8 mouse cellular contexts compared by ENCODE assay signal in the genomic region with DNA sequence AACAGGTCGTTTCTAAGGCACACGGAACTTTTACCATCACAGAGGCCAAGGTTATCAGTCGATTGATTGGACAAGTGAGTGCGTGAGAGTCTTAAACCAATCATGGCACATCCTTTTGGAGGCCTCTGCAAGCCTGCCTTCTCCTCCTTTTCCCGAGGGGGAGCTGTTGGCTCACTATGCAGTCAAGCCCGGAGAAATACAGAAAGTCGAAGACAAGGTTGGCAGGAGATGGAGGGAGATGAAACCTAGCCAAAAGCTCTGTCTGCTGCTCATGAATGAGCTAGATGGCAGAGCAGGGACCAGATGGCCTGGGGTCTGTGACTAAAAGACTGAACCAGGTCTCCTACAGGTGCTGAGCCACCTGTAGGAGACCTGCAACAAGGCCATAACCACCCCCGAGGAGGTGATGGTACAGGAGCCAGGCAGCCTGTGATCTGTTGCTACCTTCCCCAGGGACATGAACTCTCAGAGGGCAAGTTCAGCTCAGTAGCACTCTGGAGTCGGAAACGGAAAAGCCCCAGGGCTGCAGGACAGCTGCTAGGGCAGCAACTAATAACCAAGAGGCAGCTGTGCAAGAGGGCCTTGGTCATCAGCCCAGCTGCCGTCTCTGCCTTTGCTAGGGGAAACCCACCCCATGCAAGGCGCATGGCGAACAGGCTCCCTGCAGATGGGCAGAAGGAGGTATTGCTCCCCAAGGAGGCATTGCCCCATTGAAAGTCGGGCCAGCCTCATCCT.
DNase-seq lines count a peak whose midpoint lies in the region; TF ChIP-seq lines count a peak whose summit lies in the region.
"Had no signal": no experiment of that assay in that cellular context is flagged by ENCODE, and none has a peak within 500 bp of the region (broad histone marks: within the 10 kb centered on the region; RNA-seq: fewer than 3 reads in every experiment).

No protein-coding gene starts in this region.

- H3K4me3 ChIP-seq in CH12.LX (replicated peaks in 1 of 3; ENCODE audit: low read depth in 2 of 3, low read length in 2 of 3, poor library complexity in 1 of 3), result no peak overlapping the region
- H3K4me3 ChIP-seq: midbrain, embryonic 12.5 days had no signal

- H3K4me1 ChIP-seq in CH12.LX (ENCODE audit: control insufficient read depth in 1 of 2, insufficient read depth in 2 of 2), result peaks cover 3 to 18% of the 10 kb centered on the region in 2 experiments; a peak in 3 of 4 replicates

- H3K9ac ChIP-seq in CH12.LX (ENCODE audit: insufficient read depth, low read depth), result no peak overlapping the region
- H3K9ac ChIP-seq: midbrain, embryonic 12.5 days had no signal

- peak overlapping the region; percentile 41 for H3K4me2 ChIP-seq in CH12.LX (ENCODE audit: insufficient read depth, low read depth, poor library complexity, severe bottlenecking)
- H3K4me2 ChIP-seq: midbrain, embryonic 12.5 days had no signal

- peaks cover 20% of the 10 kb centered on the region for H3K27me3 ChIP-seq in CH12.LX (replicated peaks)
- H3K27me3 ChIP-seq: midbrain, embryonic 12.5 days had no signal

- peak; percentile 40 for TF ChIP-seq RAD21 in CH12.LX (IDR thresholded peaks at IDR 0.05; ENCODE audit: low read depth, low read length)

- no peak overlapping the region for H3K27ac ChIP-seq in CH12.LX (ENCODE audit: insufficient read depth, low read depth)
- H3K27ac ChIP-seq: midbrain, embryonic 12.5 days had no signal

- peak; percentile 66 for DNase-seq in 3T3-L1 (ENCODE audit: low read depth, low spot score)
- peak; percentile 90 for DNase-seq in CH12.LX (ENCODE audit: extremely low read depth)
- peak; percentile 49 to 81 for DNase-seq in cerebellum, postnatal 4 days (ENCODE audit: low spot score in 2 of 2)
- peak; percentile 75 for DNase-seq in heart, postnatal 4 days
- peak; percentile 60 to 85 for DNase-seq in layer of hippocampus, postnatal 14 days (ENCODE audit: low spot score in 2 of 2)
- DNase-seq in lung, postnatal 4 days, result peak; percentile 68 to 73
- no peak for DNase-seq in spleen, postnatal 10 days (ENCODE audit: low spot score in 2 of 2)

- TF ChIP-seq CTCF in CH12.LX (conservative IDR thresholded peaks at IDR 0.05 in 1 of 2, IDR thresholded peaks at IDR 0.05 in 1 of 2; ENCODE audit: low read depth in 2 of 2, low read length in 2 of 2), result peak; percentile 11 to 48; a peak in 2 of 4 replicates

- dilution Hi-C loops in CH12.LX (cut with MboI; ENCODE audit: extremely low pct_ligation_motif_present, extremely low pct_unique_long_range_greater_than_20kb, low sequenced_read_pairs), result no loop called here

- H3K36me3 ChIP-seq in CH12.LX (replicated peaks in 1 of 2; ENCODE audit: control insufficient read depth in 1 of 2, insufficient read depth in 1 of 2, low read length in 1 of 2), result peaks cover 6 to 28% of the 10 kb centered on the region in 2 experiments

- in situ Hi-C loops in CH12.LX (cut with MboI; ENCODE audit: low pct_ligation_motif_present, low pct_unique_long_range_greater_than_20kb, low sequenced_read_pairs), result no loop called here

- peaks cover 35% of the 10 kb centered on the region for H3K9me3 ChIP-seq in CH12.LX (replicated peaks; ENCODE audit: low read length)

- no peaks in the 10 kb centered on the region for H3K79me2 ChIP-seq in CH12.LX (replicated peaks; ENCODE audit: control insufficient read depth, extremely low read depth, insufficient read depth, poor library complexity, severe bottlenecking)

- TF ChIP-seq POLR2A in CH12.LX (IDR thresholded peaks at IDR 0.05; ENCODE audit: low read depth, low read length), result no peak

- peak; percentile 67 for TF ChIP-seq EP300 in CH12.LX (IDR thresholded peaks at IDR 0.05; ENCODE audit: low read length)

TF ChIP-seq in CH12.LX, 34 proteins besides CTCF, POLR2A, EP300 and RAD21:
- no peak for TF ChIP-seq MAZ (IDR thresholded peaks at IDR 0.05; ENCODE audit: low read depth, low read length)
- TF ChIP-seq ZC3H11A (IDR thresholded peaks at IDR 0.05; ENCODE audit: low read depth, low read length), result no peak
- TF ChIP-seq KAT2A (IDR thresholded peaks at IDR 0.05; ENCODE audit: insufficient replicate concordance, low read length), result no peak
- TF ChIP-seq TCF12 (IDR thresholded peaks at IDR 0.05; ENCODE audit: low read depth, low read length), result peak; percentile 98
- TF ChIP-seq SMC3 (IDR thresholded peaks at IDR 0.05; ENCODE audit: low read depth, low read length), result no peak; the same call in 1 of the 2 replicates
- peak; percentile 49 for TF ChIP-seq CHD2 (IDR thresholded peaks at IDR 0.05; ENCODE audit: low read length)
- TF ChIP-seq MEF2A (IDR thresholded peaks at IDR 0.05; ENCODE audit: borderline replicate concordance, low read depth, low read length), result peak; percentile 48; the same call in 1 of the 2 replicates
- peak; percentile 17; the same call in 1 of the 2 replicates for TF ChIP-seq MXI1 (IDR thresholded peaks at IDR 0.05; ENCODE audit: low read depth, low read length)
- no peak for TF ChIP-seq SIN3A (IDR thresholded peaks at IDR 0.05; ENCODE audit: low read length)
- TF ChIP-seq NRF1 (IDR thresholded peaks at IDR 0.05; ENCODE audit: low read depth, low read length), result peak; percentile 45
- peak; percentile 49; the same call in 1 of the 2 replicates for TF ChIP-seq RCOR1 (conservative IDR thresholded peaks at IDR 0.05; ENCODE audit: low read depth, low read length)
- no peak for TF ChIP-seq POLR2AphosphoS2 (IDR thresholded peaks at IDR 0.05; ENCODE audit: low read depth, low read length)
- no peak for TF ChIP-seq HCFC1 (IDR thresholded peaks at IDR 0.05; ENCODE audit: low read depth, low read length)
- TF ChIP-seq UBTF (IDR thresholded peaks at IDR 0.05; ENCODE audit: low read depth, low read length), result no peak
- no peak for TF ChIP-seq TBP (conservative IDR thresholded peaks at IDR 0.05; ENCODE audit: low read depth, low read length)
- peak; percentile 72 for TF ChIP-seq MAX (IDR thresholded peaks at IDR 0.05; ENCODE audit: low read length)
- TF ChIP-seq E2F4 (IDR thresholded peaks at IDR 0.05; ENCODE audit: insufficient replicate concordance, low read depth, low read length), result no peak
- TF ChIP-seq USF1 (IDR thresholded peaks at IDR 0.05; ENCODE audit: low read depth, low read length), result no peak
- no peak for TF ChIP-seq USF2 (conservative IDR thresholded peaks at IDR 0.05; ENCODE audit: low read depth, low read length)
- TF ChIP-seq NELFE (IDR thresholded peaks at IDR 0.05; ENCODE audit: low read depth, low read length), result no peak
- TF ChIP-seq PAX5 (IDR thresholded peaks at IDR 0.05; ENCODE audit: low read length), result no peak
- TF ChIP-seq ETS1 (conservative IDR thresholded peaks at IDR 0.05; ENCODE audit: low read depth, low read length), result peak; percentile 75
- TF ChIP-seq MYC (IDR thresholded peaks at IDR 0.05; ENCODE audit: low read depth, low read length), result 0 out of 2 replicates have a peak, but pooled peaks have one; percentile 59
- TF ChIP-seq BHLHE40 (IDR thresholded peaks at IDR 0.05; ENCODE audit: low read depth, low read length), result peak; percentile 46; the same call in 1 of the 2 replicates
- 0 out of 2 replicates have a peak, but pooled peaks have one; percentile 37 for TF ChIP-seq ELF1 (IDR thresholded peaks at IDR 0.05; ENCODE audit: low read depth, low read length)
- TF ChIP-seq ZKSCAN1 (IDR thresholded peaks at IDR 0.05; ENCODE audit: borderline replicate concordance, low read depth, low read length), result no peak
- no peak for TF ChIP-seq JUN (IDR thresholded peaks at IDR 0.05; ENCODE audit: insufficient read depth, low read depth, low read length)
- no peak for TF ChIP-seq ZNF384 (IDR thresholded peaks at IDR 0.05; ENCODE audit: low read depth, low read length)
- TF ChIP-seq IRF4 (IDR thresholded peaks at IDR 0.05; ENCODE audit: low read depth, low read length), result peak; percentile 58
- TF ChIP-seq JUND (conservative IDR thresholded peaks at IDR 0.05; ENCODE audit: low read depth, low read length), result no peak
- TF ChIP-seq GABPA (IDR thresholded peaks at IDR 0.05; ENCODE audit: insufficient replicate concordance, low read depth, low read length), result no peak
- TF ChIP-seq MAFK (IDR thresholded peaks at IDR 0.05; ENCODE audit: insufficient replicate concordance, low read length), result no peak
- TF ChIP-seq ZMIZ1 (IDR thresholded peaks at IDR 0.05; ENCODE audit: low read depth, low read length), result no peak
- TF ChIP-seq CHD1 (IDR thresholded peaks at IDR 0.05; ENCODE audit: low read depth, low read length), result no peak

Comparison
In these comparisons a context has a peak if more than half of its experiments do, and no peak if none do; other contexts are left out.
1. DNase-seq: peak in 3T3-L1 (single experiment), CH12.LX (single experiment), cerebellum, postnatal 4 days (2 of 2), heart, postnatal 4 days (single experiment), layer of hippocampus, postnatal 14 days (2 of 2) and lung, postnatal 4 days (2 of 2); none in spleen, postnatal 10 days (0 of 2).